8 mouse cellular contexts compared by ENCODE assay signal in genomic region chr11:3963610-3964415, GRCm38 (mm10). TPM values are rescaled to one million over a fixed set of nuclear protein-coding genes. Genes with fewer than 3 reads are reported as not detected.
DNase-seq lines count a peak whose midpoint lies in the region; ATAC-seq and TF ChIP-seq lines count a peak whose summit lies in the region.

Gene Pes1 (plus strand): TSS chr11:3963975.

- H3K9me3 ChIP-seq in embryonic facial prominence, embryonic 14.5 days (ENCODE audit: control insufficient read depth, low read length), result no peaks in the 10 kb centered on the region
- H3K9me3 ChIP-seq in limb, embryonic 13.5 days, result no peaks in the 10 kb centered on the region
- no peaks in the 10 kb centered on the region for H3K9me3 ChIP-seq in midbrain, embryonic 16.5 days (replicated peaks; ENCODE audit: control insufficient read depth, low read length, poor library complexity, severe bottlenecking)

- no peak for TF ChIP-seq CTCF in heart, adult 2 months (IDR thresholded peaks at IDR 0.05)

- peak within 1 kb of the TSS; percentile 68 for H3K4me3 ChIP-seq in embryonic facial prominence, embryonic 14.5 days (ENCODE audit: low read depth, low read length)
- H3K4me3 ChIP-seq in heart, adult 2 months, result peak within 1 kb of the TSS; percentile 81
- H3K4me3 ChIP-seq in limb, embryonic 13.5 days, result peak within 1 kb of the TSS; percentile 88
- H3K4me3 ChIP-seq in midbrain, embryonic 16.5 days (ENCODE audit: low read depth, low read length), result peak within 1 kb of the TSS; percentile 65

- no peaks in the 10 kb centered on the region for H3K27me3 ChIP-seq in embryonic facial prominence, embryonic 14.5 days (replicated peaks; ENCODE audit: control insufficient read depth, insufficient read depth, low read length)
- H3K27me3 ChIP-seq in heart, adult 2 months (ENCODE audit: control insufficient read depth, insufficient read depth, low read length), result no peaks in the 10 kb centered on the region
- H3K27me3 ChIP-seq in limb, embryonic 13.5 days, result no peaks in the 10 kb centered on the region
- H3K27me3 ChIP-seq in midbrain, embryonic 16.5 days (ENCODE audit: control insufficient read depth, insufficient read depth, low read depth, low read length), result no peaks in the 10 kb centered on the region

- TF ChIP-seq EP300 in heart, adult 2 months (IDR thresholded peaks at IDR 0.05; ENCODE audit: insufficient read depth, low read depth, low read length), result peak; percentile 53

- DNase-seq in 3T3-L1 (ENCODE audit: low read depth, low spot score), result peak; percentile 91
- DNase-seq in adrenal gland, postnatal 36 days, result peak; percentile 80 to 88
- DNase-seq in embryonic facial prominence, embryonic 14.5 days (ENCODE audit: low spot score), result peak; percentile 95
- peak; percentile 84 to 88 for DNase-seq in heart, adult 2 months
- peak; percentile 85 to 88 for DNase-seq in kidney, adult 8-10 months
- peak; percentile 66 to 76 for DNase-seq in spleen, postnatal 10 days (ENCODE audit: low spot score in 2 of 2)

- H3K4me1 ChIP-seq in embryonic facial prominence, embryonic 14.5 days (ENCODE audit: control insufficient read depth, insufficient read depth, low read length), result peaks cover 4% of the 10 kb centered on the region; the same call in 1 of the 2 replicates
- peaks cover 2% of the 10 kb centered on the region; the same call in 1 of the 2 replicates for H3K4me1 ChIP-seq in heart, adult 2 months (ENCODE audit: control insufficient read depth, insufficient read depth, low read length)
- peaks cover 16% of the 10 kb centered on the region for H3K4me1 ChIP-seq in limb, embryonic 13.5 days
- peaks cover 13% of the 10 kb centered on the region for H3K4me1 ChIP-seq in midbrain, embryonic 16.5 days (ENCODE audit: control insufficient read depth, insufficient read depth, low read length)

- peak; percentile 96 for ATAC-seq in embryonic facial prominence, embryonic 14.5 days (ENCODE audit: low read depth)
- peak; percentile 94 for ATAC-seq in limb, embryonic 13.5 days (ENCODE audit: low FRiP score, low read depth)
- ATAC-seq in midbrain, embryonic 16.5 days, result peak; percentile 95

- H3K27ac ChIP-seq in embryonic facial prominence, embryonic 14.5 days (replicated peaks; ENCODE audit: low read depth, low read length), result peak within 1 kb of the TSS; percentile 69
- peak within 1 kb of the TSS; percentile 96 for H3K27ac ChIP-seq in heart, adult 2 months
- H3K27ac ChIP-seq in limb, embryonic 13.5 days, result peak within 1 kb of the TSS; percentile 40; the same call in 1 of the 2 replicates
- peak within 1 kb of the TSS; percentile 64 for H3K27ac ChIP-seq in midbrain, embryonic 16.5 days (ENCODE audit: low read length)

- H3K36me3 ChIP-seq in embryonic facial prominence, embryonic 14.5 days (ENCODE audit: control insufficient read depth, insufficient read depth, low read length), result peaks cover 18% of the 10 kb centered on the region
- peaks cover 3% of the 10 kb centered on the region for H3K36me3 ChIP-seq in heart, adult 2 months (ENCODE audit: control insufficient read depth, insufficient read depth, low read length)
- H3K36me3 ChIP-seq in limb, embryonic 13.5 days, result peaks cover 15% of the 10 kb centered on the region
- H3K36me3 ChIP-seq in midbrain, embryonic 16.5 days (ENCODE audit: control insufficient read depth, insufficient read depth, low read length), result no peaks in the 10 kb centered on the region

- peak; percentile 71 for TF ChIP-seq POLR2A in heart, adult 2 months (IDR thresholded peaks at IDR 0.05; ENCODE audit: insufficient read depth, low read depth, low read length)

- intact Hi-C loops in heart, adult 2 months (cut with DNase I), result loop anchor here (1.0 to 5.0 kb wide), 2 partner anchors 32 to 52 kb away; partner anchors contain the start of genes Slc35e4 and Tcn2

- H3K79me2 ChIP-seq in heart, adult 2 months (replicated peaks; ENCODE audit: control insufficient read depth, insufficient read depth, low read length), result peaks cover 2% of the 10 kb centered on the region; the same call in 1 of the 2 replicates

- under 1% methylated on average over 31 of the region's 31 CpGs for WGBS in embryonic facial prominence, embryonic 14.5 days
- WGBS in heart, adult 2 months, result under 1% methylated on average over 31 of the region's 31 CpGs
- under 1% methylated on average over 31 of the region's 31 CpGs for WGBS in limb, embryonic 13.5 days
- 1% methylated on average over 31 of the region's 31 CpGs for WGBS in midbrain, embryonic 16.5 days

- H3K9ac ChIP-seq in embryonic facial prominence, embryonic 14.5 days (ENCODE audit: low read depth, low read length), result peak within 1 kb of the TSS; percentile 79
- H3K9ac ChIP-seq in heart, adult 2 months (ENCODE audit: low read depth, low read length), result peak within 1 kb of the TSS; percentile 82
- H3K9ac ChIP-seq in limb, embryonic 13.5 days, result peak within 1 kb of the TSS; percentile 89
- peak within 1 kb of the TSS; percentile 68 for H3K9ac ChIP-seq in midbrain, embryonic 16.5 days (ENCODE audit: low read depth, low read length)

- peak within 1 kb of the TSS; percentile 88 for H3K4me2 ChIP-seq in embryonic facial prominence, embryonic 14.5 days (ENCODE audit: low read depth, low read length)
- H3K4me2 ChIP-seq in limb, embryonic 13.5 days (replicated peaks), result peak within 1 kb of the TSS; percentile 81
- peak within 1 kb of the TSS; percentile 85 for H3K4me2 ChIP-seq in midbrain, embryonic 16.5 days (ENCODE audit: low read length)

RNA-seq across cellular contexts. Expression of gene Pes1, which starts in this region (rescaled TPM):
- total RNA-seq in adrenal gland, postnatal 36 days (2021), result 10 to 100 TPM; 62.0 to 64.2 TPM
- 59.7 and 62.9 TPM in 2 replicates for polyA plus RNA-seq in embryonic facial prominence, embryonic 14.5 days (2014; fragmentation: Nextera tagmentation; extraction: Ambion mirVana)
- 10 to 100 TPM; 26.6 to 27.3 TPM for total RNA-seq in heart, adult 2 months (2021)
- polyA plus RNA-seq in heart, adult 2 months (2012; rRNA removed), result 19.4 and 26.5 TPM in 2 replicates
- 81.6 and 84.6 TPM in 2 replicates for polyA plus RNA-seq in limb, embryonic 13.5 days (2015; fragmentation: Nextera tagmentation; extraction: Ambion mirVana)
- polyA plus RNA-seq in midbrain, embryonic 16.5 days (2015; fragmentation: Nextera tagmentation; extraction: Ambion mirVana), result 59.1 and 61.5 TPM in 2 replicates

Comparison
In these comparisons a context has a peak if more than half of its experiments do, and no peak if none do; other contexts are left out.
1. Peak in every context shown above with its lines: DNase-seq, ATAC-seq, H3K4me3 ChIP-seq and H3K27ac ChIP-seq.
2. H3K27ac ChIP-seq: peak in every context shown above with its lines; median percentile 96 in heart, adult 2 months; 69 in embryonic facial prominence, embryonic 14.5 days; 64 in midbrain, embryonic 16.5 days; 40 in limb, embryonic 13.5 days.